Mouse (Mus musculus): Measurements from ENCODE around the gene Gm17555. TPM values are rescaled to one million over a fixed set of nuclear protein-coding genes. Genes with fewer than 3 reads are reported as not detected.

Gene Gm17555
- total RNA-seq (2023) = under 1 TPM in 1 of 2 experiments, not detected in 1; 0.50 TPM

GRCm38 (mm10) chr2:126214800-126215199 is at the start of gene Gm17555:
TSS of gene Gm17555 (plus strand) at chr2:126215100.

Other genes with a start within 250 kb of the Gm17555 start
- gene Fgf7, start 180.4 kb upstream of the Gm17555 start, total RNA-seq (2023) = 1 to 10 TPM in 1 of 2 experiments, not detected in 1; 1.4 TPM
- not detected for gene Fam227b, start 63.1 kb upstream of the Gm17555 start, total RNA-seq (2023)
- 1 to 10 TPM; 5.5 to 6.0 TPM for gene Dtwd1, start 63.0 kb upstream of the Gm17555 start, total RNA-seq (2023)

Measured in T-cell, adult 66 days (primary cell).